Mouse (Mus musculus) spleen, embryonic (tissue): ENCODE data around the gene Cdhr3.

Experiments
- CTCF ChIA-PET: fragments of 350-600 bp; sonication (Branson Sonifier 250); formaldehyde crosslinking; loops from one replicate; lab custom pipeline; 2022; lab: Charles Lee

The Cdhr3 gene

GRCm38 (mm10) chr12:33092775-33093174, at the start of gene Cdhr3:
Cdhr3 (minus strand) TSS chr12:33092875.
- CTCF ChIA-PET: no interaction called here

GRCm38 (mm10) chr12:33139083-33139482, 46.4 kb upstream of the Cdhr3 start:
- CTCF ChIA-PET: no interaction called here

DNA sequence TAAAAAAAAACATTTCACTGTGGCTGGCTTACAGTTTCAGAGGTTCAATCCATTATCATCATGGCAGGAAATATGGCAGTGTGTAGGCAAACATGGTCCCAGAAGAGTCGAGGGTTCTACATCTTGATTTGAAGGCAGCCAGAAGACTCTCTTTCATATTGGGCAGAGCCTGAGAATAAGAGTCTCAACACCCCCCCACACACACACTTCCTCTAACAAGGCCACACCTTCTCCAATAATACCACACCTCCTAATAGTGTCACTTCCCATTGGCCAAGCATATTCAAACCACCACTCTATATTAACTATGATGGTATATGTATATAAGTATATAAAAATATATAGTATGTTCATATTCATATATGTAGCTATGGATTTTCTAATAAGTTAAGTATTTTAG, 45.2 kb upstream of the Cdhr3 start:
- CTCF ChIA-PET: no interaction called here

- CTCF ChIA-PET: no interaction called here
These were observed 39.1 kb upstream of the Cdhr3 start for GRCm38 (mm10) chr12:33131796-33132195.

DNA sequence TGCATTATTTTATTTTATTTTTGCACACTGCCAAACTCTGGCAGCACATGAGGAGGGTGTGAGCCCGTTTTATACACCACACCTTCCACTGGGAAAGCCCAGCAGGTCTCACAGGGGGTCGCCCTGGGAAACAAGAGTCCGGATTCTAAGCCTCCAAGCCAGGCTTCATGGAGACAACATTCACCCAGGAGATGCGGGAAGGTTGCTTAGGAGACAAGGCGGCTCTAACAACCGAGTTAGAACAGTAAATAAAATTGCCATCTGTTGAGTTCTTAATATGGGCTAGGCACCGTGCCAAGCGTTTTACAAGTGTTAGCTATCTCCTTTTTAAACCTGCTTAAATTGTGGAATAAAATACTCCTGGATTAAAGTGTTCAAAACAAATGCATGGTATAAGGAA, 37.7 kb upstream of the Cdhr3 start:
- CTCF ChIA-PET: interaction anchor here (2.0 kb wide), 1 partner anchor 298 kb away, joined by 10 read pairs; no protein-coding TSS in a partner anchor

DNA sequence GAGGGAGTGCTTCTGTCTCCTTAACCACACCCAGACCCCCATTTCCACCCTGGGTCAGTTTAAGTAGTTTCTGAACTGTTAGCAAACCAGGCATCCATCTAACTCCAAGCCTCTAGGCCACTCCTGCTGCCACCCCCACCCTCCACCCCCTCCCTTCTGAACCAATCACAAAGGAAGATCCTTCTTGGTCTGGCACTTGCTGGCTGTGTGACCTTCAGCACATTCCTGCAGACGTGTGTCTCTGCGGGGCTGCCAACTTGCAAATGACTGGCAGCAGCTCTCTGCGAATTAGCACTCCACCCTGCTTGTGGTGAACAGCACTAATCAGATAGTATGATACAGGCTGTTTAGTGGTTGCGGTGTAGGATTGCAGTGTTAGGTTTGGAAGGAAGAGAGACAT, 36.7 kb upstream of the Cdhr3 start:
- CTCF ChIA-PET: interaction anchor here (0.6 to 2.0 kb wide), 3 partner anchors 12 to 299 kb away, joined by 3 to 10 read pairs (median 7); no protein-coding TSS in a partner anchor

- CTCF ChIA-PET: interaction anchor here (0.5 to 0.8 kb wide), 3 partner anchors 18 to 209 kb away, joined by 3 to 7 read pairs (median 3); no protein-coding TSS in a partner anchor
These were observed 36.0 kb upstream of the Cdhr3 start for GRCm38 (mm10) chr12:33128702-33129101.

- CTCF ChIA-PET: interaction anchor here (0.6 kb wide), 1 partner anchor 209 kb away, joined by 3 read pairs; no protein-coding TSS in a partner anchor
These were observed 35.4 kb upstream of the Cdhr3 start for GRCm38 (mm10) chr12:33128121-33128520.

DNA sequence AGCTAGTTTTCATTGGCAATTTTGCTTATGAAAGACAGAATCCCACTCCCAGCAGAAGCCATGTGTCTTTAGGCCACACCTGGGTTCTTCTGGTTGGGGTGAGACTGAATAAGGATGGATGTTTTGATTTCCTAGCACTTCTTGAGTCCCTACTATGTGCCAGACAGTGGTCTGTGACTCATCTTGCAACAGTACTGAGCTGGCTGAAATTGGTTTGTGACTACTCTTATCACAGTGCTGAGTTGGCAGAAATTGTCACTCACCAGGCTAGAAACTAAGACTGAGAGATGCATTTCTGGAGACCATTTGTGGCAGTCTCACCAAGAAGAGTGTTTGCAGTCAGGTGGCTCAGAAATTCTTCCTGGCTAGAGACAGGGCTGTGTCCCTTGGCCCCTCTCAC, 33.6 kb upstream of the Cdhr3 start:
- CTCF ChIA-PET: no interaction called here

DNA sequence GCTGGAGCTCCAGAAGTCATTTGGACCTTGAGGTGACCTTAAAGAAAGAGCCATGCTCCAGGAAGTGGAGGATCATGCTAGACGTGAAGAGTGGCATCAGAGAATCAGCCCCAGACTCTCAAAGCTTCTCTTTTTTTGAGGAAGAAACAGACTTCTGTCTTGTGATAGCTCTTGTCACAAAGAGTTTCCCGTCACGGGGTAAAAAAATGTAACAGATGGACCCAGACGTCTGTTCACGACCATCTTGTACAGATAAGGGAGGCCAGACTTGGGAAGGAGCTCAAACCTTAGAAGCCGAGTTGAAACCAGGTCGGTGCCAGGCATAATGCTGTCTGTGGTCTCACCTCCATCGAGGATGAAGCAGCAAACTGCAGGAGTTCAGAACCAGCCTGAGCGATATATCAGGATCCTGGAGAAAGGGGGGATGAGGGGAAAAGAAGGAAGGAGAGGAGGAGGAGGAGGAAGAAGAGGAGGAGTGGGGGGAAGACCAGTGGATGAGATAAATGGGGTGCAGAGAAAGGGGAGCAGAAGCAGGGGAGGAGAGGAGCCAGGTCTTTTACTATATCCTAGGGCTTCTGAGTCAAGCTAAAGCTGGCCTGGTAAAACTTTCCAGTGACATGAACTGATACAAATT, 33.0 kb upstream of the Cdhr3 start:
- CTCF ChIA-PET: interaction anchor here (0.5 to 0.6 kb wide), 2 partner anchors 47 to 81 kb away, joined by 3 to 9 read pairs; no protein-coding TSS in a partner anchor

GRCm38 (mm10) chr12:33118624-33119301, 26.1 kb upstream of the Cdhr3 start:
- CTCF ChIA-PET: no interaction called here

- CTCF ChIA-PET: interaction anchor here (0.7 kb wide), 1 partner anchor 18 kb away, joined by 3 read pairs; no protein-coding TSS in a partner anchor
These were observed 18.3 kb upstream of the Cdhr3 start for GRCm38 (mm10) chr12:33110894-33111471.

- CTCF ChIA-PET: no interaction called here
These were observed 16.9 kb upstream of the Cdhr3 start for GRCm38 (mm10) chr12:33109531-33109930.

- CTCF ChIA-PET: interaction anchor here (0.6 kb wide), 1 partner anchor 53 kb away, joined by 10 read pairs; no protein-coding TSS in a partner anchor
These were observed 13.9 kb upstream of the Cdhr3 start for GRCm38 (mm10) chr12:33106438-33107167.

- CTCF ChIA-PET: interaction anchor here (0.6 to 0.7 kb wide), 2 partner anchors 10 to 54 kb away, joined by 3 to 10 read pairs; no protein-coding TSS in a partner anchor
These were observed 13.0 kb upstream of the Cdhr3 start for GRCm38 (mm10) chr12:33105724-33106123.

- CTCF ChIA-PET: interaction anchor here (0.6 kb wide), 1 partner anchor 273 kb away, joined by 3 read pairs; no protein-coding TSS in a partner anchor
These were observed 9.9 kb upstream of the Cdhr3 start for GRCm38 (mm10) chr12:33102342-33103115.

DNA sequence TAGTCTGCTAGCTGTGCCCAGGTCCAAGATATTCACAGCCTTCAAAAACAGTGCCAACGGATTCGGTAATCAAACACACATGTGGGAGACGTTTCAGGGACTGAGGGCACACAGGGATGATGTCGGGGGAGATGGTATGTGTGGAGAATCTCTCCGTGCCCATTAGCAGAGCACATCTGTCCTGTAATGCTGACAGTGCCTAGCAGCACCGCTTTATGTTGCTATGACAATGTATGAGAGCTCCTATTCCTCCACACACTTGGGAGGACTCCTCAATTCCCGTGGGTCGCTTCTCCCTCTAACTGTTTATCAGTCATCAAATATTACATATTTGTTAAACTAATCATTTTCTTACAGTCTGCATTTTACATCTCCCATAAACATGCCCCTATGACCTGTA, 9.0 kb upstream of the Cdhr3 start:
- CTCF ChIA-PET: no interaction called here

- CTCF ChIA-PET: no interaction called here
These were observed 3.3 kb upstream of the Cdhr3 start for GRCm38 (mm10) chr12:33096017-33096416.

DNA sequence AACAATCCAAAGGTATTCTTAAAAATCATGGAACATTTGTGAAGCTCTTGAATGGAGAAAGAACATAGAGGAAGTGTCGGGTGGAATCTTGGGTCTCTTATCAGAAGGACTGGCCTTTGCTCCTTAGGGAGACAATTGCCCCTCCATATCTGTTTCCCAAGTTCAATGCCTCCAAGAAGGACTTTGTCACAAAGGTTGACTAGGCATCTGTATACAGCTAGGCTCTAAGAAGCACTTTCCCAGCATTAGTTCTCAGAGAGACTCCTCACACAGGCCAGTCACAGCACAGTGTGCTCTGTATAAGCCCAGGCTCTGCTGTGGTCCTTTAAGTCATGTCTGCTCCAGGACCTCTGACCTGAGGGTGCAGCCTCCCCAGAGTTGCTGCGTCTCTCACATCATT, 479 bp downstream of the Cdhr3 start:
- CTCF ChIA-PET: no interaction called here

GRCm38 (mm10) chr12:33086151-33086550, 6.5 kb downstream of the Cdhr3 start:
- CTCF ChIA-PET: no interaction called here

GRCm38 (mm10) chr12:33084683-33085082, 8.0 kb downstream of the Cdhr3 start:
- CTCF ChIA-PET: no interaction called here
